Mouse (Mus musculus): ENCODE data around the gene Lurap1. TPM values are rescaled to one million over a fixed set of nuclear protein-coding genes. Genes with fewer than 3 reads are reported as not detected.

Gene Lurap1
- polyA plus RNA-seq, 2 experiments: 1.7 to 2.5 TPM

DNA sequence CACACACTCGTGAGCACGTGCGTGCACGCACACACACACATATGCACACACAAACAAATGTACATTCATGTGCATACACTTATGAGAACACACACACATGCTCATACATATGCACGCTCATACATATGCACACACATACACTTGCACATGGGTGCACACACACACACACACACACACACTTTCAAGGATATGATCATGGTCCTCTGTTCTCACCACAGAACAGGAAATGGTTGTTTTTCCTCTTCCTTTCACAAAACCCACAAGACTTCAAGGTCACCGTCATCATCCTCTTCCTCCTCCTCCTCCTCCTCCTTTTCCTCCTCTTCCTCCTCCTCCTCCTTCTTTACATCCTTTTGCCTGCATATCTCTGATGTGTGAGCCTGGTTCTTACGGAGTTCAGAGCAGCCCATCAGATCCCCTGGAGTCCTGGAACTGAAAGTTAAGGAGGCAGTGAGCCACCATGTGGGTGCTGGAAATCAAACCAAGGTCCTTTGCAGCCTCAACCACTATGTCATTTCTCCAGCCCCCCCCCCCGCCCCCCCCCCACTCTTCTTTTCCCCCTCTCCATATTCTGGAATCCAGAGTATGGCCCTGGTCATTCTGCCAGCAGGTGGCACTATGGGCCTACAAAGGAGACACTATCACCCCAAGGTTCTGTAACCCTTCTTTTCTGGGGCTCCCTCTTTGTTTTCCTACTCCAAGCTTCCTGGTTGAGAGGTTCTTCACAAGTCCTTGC lies 17.6 kb upstream of the Lurap1 start:
- Histone ChIP-seq H3K9ac (ENCODE audit: low read depth, low read length, severe bottlenecking) (no peak overlapping the region), H3K9me3 (ENCODE audit: control insufficient read depth, low read length) (no peaks in the 10 kb centered on the region), H3K27me3 (ENCODE audit: control insufficient read depth, insufficient read depth, low read length) (no peaks in the 10 kb centered on the region), H3K4me1 (ENCODE audit: control insufficient read depth, insufficient read depth, low read length) (peaks cover 7% of the 10 kb centered on the region; the same call in 1 of the 2 replicates), H3K4me2 (replicated peaks; ENCODE audit: low read depth, low read length, severe bottlenecking) (no peak overlapping the region), H3K27ac (replicated peaks; ENCODE audit: low read depth, low read length) (no peak overlapping the region), H3K4me3 (replicated peaks; ENCODE audit: low read length) (no peak overlapping the region), H3K36me3 (ENCODE audit: control insufficient read depth, insufficient read depth, low read length) (no peaks in the 10 kb centered on the region)
- DNase-seq (ENCODE audit: low spot score) (peak; percentile 68), ATAC-seq (ENCODE audit: low FRiP score, low read depth) (peak; percentile 62; the same call in 1 of the 2 replicates)
- WGBS: 80% methylated on average over 7 of the region's 8 CpGs
- TF ChIP-seq POLR2A (IDR thresholded peaks at IDR 0.05; ENCODE audit: borderline replicate concordance, extremely low read depth, insufficient read depth, insufficient read length): no peak

DNA sequence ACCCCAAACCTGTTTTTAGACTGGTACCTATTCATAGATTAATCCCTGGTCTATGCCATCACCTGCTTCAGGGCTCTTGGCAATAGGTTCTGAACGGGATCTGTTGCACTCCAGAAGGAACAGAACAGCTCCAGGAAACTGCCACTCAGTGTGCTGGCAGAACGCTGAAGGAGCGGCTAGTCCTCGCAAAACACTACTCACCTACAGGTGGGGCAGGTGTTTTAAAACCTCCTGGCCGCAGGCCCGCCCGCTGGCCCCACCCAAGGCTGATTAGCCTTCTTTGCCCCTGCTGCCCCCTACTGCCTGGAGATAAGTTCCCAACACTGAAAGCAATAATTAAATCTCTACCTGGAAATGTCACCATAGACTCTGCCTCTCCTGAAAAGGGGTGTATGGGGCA lies 16.3 kb upstream of the Lurap1 start, which contains the start of gene Tspan1:
TSS of gene Tspan1 (minus strand) at position 198 of the 400 bp plus-strand sequence.
- WGBS: 21% methylated on average over 7 of the region's 7 CpGs
- Histone ChIP-seq H3K27ac (replicated peaks; ENCODE audit: low read depth, low read length) (no peak within 1 kb of the TSS), H3K4me3 (replicated peaks; ENCODE audit: low read length) (no peak within 1 kb of the TSS), H3K4me1 (ENCODE audit: control insufficient read depth, insufficient read depth, low read length) (peaks cover 7% of the 10 kb centered on the region; the same call in 1 of the 2 replicates), H3K27me3 (ENCODE audit: control insufficient read depth, insufficient read depth, low read length) (no peaks in the 10 kb centered on the region), H3K9ac (ENCODE audit: low read depth, low read length, severe bottlenecking) (no peak within 1 kb of the TSS), H3K9me3 (ENCODE audit: control insufficient read depth, low read length) (no peaks in the 10 kb centered on the region), H3K4me2 (replicated peaks; ENCODE audit: low read depth, low read length, severe bottlenecking) (no peak within 1 kb of the TSS), H3K36me3 (ENCODE audit: control insufficient read depth, insufficient read depth, low read length) (no peaks in the 10 kb centered on the region)
- TF ChIP-seq POLR2A (IDR thresholded peaks at IDR 0.05; ENCODE audit: borderline replicate concordance, extremely low read depth, insufficient read depth, insufficient read length): no peak
- DNase-seq (ENCODE audit: low spot score) (no peak), ATAC-seq (ENCODE audit: low FRiP score, low read depth) (no peak)

DNA sequence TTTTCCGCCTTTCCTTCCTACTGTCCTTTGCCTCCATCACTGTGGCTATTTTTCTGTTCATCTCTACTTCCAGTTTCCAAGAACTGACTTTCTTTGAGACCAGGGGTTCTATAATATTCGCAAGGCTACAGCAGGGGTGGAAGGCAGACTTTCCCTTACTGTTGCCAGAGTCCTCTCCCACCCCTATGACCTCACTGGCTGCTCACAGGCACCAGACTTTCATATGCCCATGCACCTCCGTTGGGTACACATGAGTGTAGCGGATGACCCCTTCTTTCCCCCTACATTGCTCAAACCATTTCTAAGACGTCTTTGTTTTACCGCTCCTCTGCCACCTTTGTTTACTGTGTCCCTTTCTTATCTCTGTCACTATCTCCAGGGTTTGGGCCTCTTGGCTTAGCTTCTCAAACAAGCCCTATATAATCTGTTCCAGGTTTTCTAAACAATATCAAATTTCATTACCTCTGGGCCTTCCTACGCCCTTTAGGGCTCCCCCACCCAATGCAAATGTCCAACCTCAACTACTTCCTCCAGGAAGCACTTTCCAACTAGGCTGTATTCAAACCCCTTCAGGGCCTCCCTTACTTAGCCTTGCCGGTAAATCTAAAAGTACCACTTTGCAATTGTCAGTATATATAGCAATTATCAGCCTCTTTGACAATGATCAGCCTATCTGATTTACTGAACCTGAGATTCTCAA lies 14.7 kb upstream of the Lurap1 start:
- H3K27me3 ChIP-seq (ENCODE audit: control insufficient read depth, insufficient read depth, low read length): no peaks in the 10 kb centered on the region
- no peak overlapping the region for H3K4me3 ChIP-seq (replicated peaks; ENCODE audit: low read length)
- ATAC-seq (ENCODE audit: low FRiP score, low read depth) (no peak), DNase-seq (ENCODE audit: low spot score) (no peak)
- H3K9ac ChIP-seq (ENCODE audit: low read depth, low read length, severe bottlenecking): no peak overlapping the region
- 49% methylated on average over 8 of the region's 8 CpGs for WGBS
- no peaks in the 10 kb centered on the region for H3K9me3 ChIP-seq (ENCODE audit: control insufficient read depth, low read length)
- peaks cover 7% of the 10 kb centered on the region; the same call in 1 of the 2 replicates for H3K4me1 ChIP-seq (ENCODE audit: control insufficient read depth, insufficient read depth, low read length)
- H3K4me2 ChIP-seq (replicated peaks; ENCODE audit: low read depth, low read length, severe bottlenecking): no peak overlapping the region
- TF ChIP-seq POLR2A (IDR thresholded peaks at IDR 0.05; ENCODE audit: borderline replicate concordance, extremely low read depth, insufficient read depth, insufficient read length): no peak
- H3K36me3 ChIP-seq (ENCODE audit: control insufficient read depth, insufficient read depth, low read length): 0 out of 2 replicates have a peak, but pooled peaks cover 5% of the 10 kb centered on the region
- H3K27ac ChIP-seq (replicated peaks; ENCODE audit: low read depth, low read length): no peak overlapping the region

DNA sequence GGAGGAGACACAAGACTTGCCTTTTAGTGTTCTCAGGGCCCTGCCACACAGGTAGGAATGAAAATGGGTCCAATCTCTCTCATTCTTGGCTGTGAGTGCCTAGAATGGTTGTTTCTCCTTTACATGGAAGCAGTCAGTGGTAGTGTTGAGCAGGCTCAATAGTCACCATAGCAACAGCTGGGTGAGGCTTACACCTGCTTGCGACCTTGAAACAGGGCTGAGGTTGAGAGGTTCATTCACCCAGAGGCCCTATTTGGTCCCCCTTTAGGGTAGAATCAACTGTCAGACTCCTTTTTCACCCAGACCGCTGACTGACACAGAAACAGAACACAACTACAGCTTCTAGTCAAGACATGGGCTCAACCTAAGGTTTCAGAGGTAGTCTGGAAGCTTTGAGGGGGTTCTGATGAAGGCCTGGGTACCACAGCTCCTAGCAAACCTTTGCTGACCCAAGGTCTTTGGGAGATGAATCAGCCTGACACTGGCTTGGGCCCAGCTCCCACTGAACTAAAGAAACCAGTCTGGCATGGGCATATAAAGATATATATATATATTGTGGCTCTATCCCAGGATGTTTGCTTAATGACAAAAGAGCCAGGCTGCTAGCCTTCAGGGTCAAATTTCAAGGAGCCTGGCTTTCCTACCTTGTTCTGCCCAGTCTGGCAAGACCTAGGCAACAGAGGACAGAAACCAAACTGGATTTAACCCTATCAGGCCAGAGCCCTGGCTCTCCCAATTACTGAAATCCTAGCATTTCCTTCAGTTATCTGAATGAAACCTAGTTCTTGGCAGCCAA lies 13.8 kb upstream of the Lurap1 start:
- Histone ChIP-seq H3K36me3 (ENCODE audit: control insufficient read depth, insufficient read depth, low read length) (peaks cover 14% of the 10 kb centered on the region; the same call in 1 of the 2 replicates), H3K4me1 (ENCODE audit: control insufficient read depth, insufficient read depth, low read length) (peaks cover 7% of the 10 kb centered on the region; the same call in 1 of the 2 replicates), H3K27ac (replicated peaks; ENCODE audit: low read depth, low read length) (no peak overlapping the region; the same call in 1 of the 2 replicates), H3K27me3 (ENCODE audit: control insufficient read depth, insufficient read depth, low read length) (no peaks in the 10 kb centered on the region), H3K9ac (ENCODE audit: low read depth, low read length, severe bottlenecking) (no peak overlapping the region), H3K4me2 (replicated peaks; ENCODE audit: low read depth, low read length, severe bottlenecking) (no peak overlapping the region), H3K4me3 (replicated peaks; ENCODE audit: low read length) (no peak overlapping the region), H3K9me3 (ENCODE audit: control insufficient read depth, low read length) (no peaks in the 10 kb centered on the region)
- DNase-seq (ENCODE audit: low spot score) (no peak), ATAC-seq (ENCODE audit: low FRiP score, low read depth) (no peak)
- 82% methylated on average over 2 of the region's 2 CpGs for WGBS
- TF ChIP-seq POLR2A (IDR thresholded peaks at IDR 0.05; ENCODE audit: borderline replicate concordance, extremely low read depth, insufficient read depth, insufficient read length): no peak

DNA sequence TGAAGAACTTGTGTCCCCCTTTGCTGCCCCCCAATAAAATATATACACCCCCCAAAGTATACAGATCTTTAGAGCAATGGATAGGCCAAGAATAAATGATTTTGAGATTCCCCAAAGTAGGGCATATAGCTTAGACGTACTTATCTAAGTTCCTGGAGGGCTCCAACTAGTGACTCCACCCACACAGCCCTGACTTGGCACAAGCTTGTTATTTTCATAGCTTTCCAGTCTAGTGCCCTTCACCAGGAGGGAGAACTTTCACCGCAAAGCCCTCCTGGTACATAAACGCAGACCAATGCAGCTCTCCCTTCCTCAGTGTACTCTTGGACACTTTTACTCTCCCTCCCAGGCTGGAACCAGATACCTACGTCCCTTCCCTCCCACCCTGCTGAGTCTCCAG lies 11.0 kb upstream of the Lurap1 start:
- Histone ChIP-seq H3K9ac (ENCODE audit: low read depth, low read length, severe bottlenecking) (no peak overlapping the region), H3K4me1 (ENCODE audit: control insufficient read depth, insufficient read depth, low read length) (peaks cover 7% of the 10 kb centered on the region; the same call in 1 of the 2 replicates), H3K4me3 (replicated peaks; ENCODE audit: low read length) (no peak overlapping the region), H3K36me3 (ENCODE audit: control insufficient read depth, insufficient read depth, low read length) (peaks cover 43% of the 10 kb centered on the region), H3K27ac (replicated peaks; ENCODE audit: low read depth, low read length) (no peak overlapping the region), H3K27me3 (ENCODE audit: control insufficient read depth, insufficient read depth, low read length) (no peaks in the 10 kb centered on the region), H3K4me2 (replicated peaks; ENCODE audit: low read depth, low read length, severe bottlenecking) (no peak overlapping the region), H3K9me3 (ENCODE audit: control insufficient read depth, low read length) (no peaks in the 10 kb centered on the region)
- TF ChIP-seq POLR2A (IDR thresholded peaks at IDR 0.05; ENCODE audit: borderline replicate concordance, extremely low read depth, insufficient read depth, insufficient read length): no peak
- DNase-seq (ENCODE audit: low spot score) (no peak), ATAC-seq (ENCODE audit: low FRiP score, low read depth) (no peak)
- WGBS: 83% methylated on average over 4 of the region's 4 CpGs
